Mouse (Mus musculus) retina, postnatal 1 day (tissue): ENCODE data around the gene Deaf1.
"Not testable (repeated sequence)": the region's sequence is repeated elsewhere in the genome, so short reads cannot be mapped to it uniquely, and the experiment has no call there.

Experiments used
- DNase-seq: peaks from one replicate; pipeline ENCODE4 v3.0.0-alpha.2; 2012

Gene Deaf1

GRCm38 (mm10) chr7:141261480-141261879 is 66.0 kb downstream of the Deaf1 start:
- DNase-seq: no peak

- DNase-seq: no peak
Observed at GRCm38 (mm10) chr7:141256159-141256558, 71.3 kb downstream of the Deaf1 start.

DNA sequence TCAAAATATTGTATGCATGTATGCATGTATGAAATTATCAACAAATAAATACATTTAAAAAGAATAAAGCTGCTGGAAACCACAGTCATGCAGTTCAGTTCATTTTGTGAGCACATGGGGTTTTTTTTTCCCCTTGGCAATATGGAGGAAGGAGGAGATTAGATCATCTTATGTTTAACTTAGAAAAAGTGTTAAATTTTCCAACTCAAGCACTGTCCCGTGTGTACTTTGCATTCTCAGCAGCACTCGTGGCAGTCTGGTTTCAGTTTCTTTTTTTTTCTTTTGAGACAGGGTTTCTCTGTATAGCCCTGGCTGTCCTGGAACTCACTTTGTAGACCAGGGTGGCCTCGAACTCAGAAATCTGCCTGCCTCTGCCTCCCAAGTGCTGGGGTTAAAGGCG is 77.0 kb downstream of the Deaf1 start:
- not testable (repeated sequence) for DNase-seq
